Mouse (Mus musculus): ENCODE measurements at regions not wholly inside any gene's neighbourhood (a gene's known extent, or its start where the extent isn't known, plus 50 kb on each side); places are given as distances from the start of the nearest gene placed in this dataset.

GRCm38 (mm10) chr13:114523116-114523515 lies 64.4 kb upstream of the Fst start:
- CTCF ChIA-PET, result interaction anchor here (0.8 kb wide), 1 partner anchor 411 kb away, joined by 3 read pairs; no protein-coding TSS in a partner anchor

DNA sequence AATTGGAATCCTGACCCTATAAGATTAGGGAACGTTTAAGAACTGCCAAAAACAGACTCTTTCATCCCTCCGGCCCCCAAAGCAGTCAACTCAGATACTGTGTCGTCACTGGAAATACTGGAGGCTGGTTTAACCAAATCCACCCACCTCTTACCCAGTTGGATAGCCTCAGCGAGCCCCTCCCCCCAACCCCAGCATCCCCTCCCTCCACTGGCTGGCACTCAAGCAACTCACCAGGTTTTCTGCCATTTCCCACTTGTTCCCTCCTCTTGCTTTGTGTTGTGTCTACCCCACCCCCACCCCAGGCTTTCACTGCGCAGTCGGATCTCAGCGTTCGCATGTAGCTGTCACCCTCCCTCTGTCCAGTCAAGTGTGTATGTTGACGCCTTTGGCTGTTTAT lies 68.1 kb upstream of the Fst start:
- CTCF ChIA-PET, result no interaction called here

DNA sequence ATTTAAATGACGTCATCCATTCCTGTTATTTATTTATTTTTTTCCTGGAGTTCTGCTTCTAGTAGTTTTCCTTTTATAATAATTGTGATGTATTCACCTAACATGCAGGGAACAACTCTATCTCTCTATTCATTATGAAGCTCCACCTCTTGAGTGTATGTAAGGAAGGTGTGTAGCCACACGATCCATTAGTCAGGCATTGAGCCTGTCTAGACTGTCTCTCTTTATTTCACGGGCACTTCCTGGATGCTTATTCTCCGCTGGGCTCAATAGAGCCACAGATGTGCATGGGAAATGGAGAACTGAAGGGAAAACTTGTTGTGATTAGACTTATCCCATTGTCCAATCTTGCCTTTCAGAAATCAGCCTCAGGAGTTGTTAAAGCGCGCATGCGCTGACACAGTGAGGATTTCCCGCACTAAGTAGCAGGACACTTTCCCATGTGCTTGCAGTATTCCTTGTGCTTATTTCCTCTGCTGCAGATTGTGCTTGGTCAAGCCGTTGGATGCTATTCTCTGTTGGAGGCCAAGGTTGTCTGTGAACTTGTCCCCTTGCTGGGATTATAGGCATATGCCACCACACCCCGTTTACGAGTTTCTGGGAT lies 71.5 kb upstream of the Fst start:
- CTCF ChIA-PET, result no interaction called here

GRCm38 (mm10) chr13:114531780-114532179 lies 73.0 kb upstream of the Fst start:
- CTCF ChIA-PET, result no interaction called here

- CTCF ChIA-PET, result no interaction called here
Measured at GRCm38 (mm10) chr13:114532393-114533097, 73.8 kb upstream of the Fst start.

DNA sequence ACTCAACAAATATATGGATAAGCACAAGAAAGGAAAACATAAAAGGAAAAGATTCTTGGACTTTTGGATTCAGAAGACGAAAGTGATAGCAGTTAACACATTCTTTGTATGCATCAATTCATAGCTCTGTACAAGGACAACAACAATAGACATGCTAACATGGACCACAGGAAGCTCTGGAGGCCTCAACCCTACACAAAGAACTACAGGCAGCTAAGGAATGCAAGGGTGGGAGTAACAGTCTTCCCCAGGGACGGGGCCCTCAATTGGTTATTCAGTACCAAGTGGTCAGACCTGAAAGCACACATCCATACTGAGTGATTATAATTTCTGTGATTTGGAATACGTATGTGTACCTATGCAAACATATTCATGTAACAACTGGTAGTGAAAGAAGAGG lies 75.8 kb upstream of the Fst start:
- CTCF ChIA-PET, result no interaction called here

- CTCF ChIA-PET, result no interaction called here
Measured at GRCm38 (mm10) chr13:114535721-114536120, 77.0 kb upstream of the Fst start.

- CTCF ChIA-PET, result no interaction called here
Measured at GRCm38 (mm10) chr13:114571731-114572130, 113.0 kb upstream of the Fst start.

DNA sequence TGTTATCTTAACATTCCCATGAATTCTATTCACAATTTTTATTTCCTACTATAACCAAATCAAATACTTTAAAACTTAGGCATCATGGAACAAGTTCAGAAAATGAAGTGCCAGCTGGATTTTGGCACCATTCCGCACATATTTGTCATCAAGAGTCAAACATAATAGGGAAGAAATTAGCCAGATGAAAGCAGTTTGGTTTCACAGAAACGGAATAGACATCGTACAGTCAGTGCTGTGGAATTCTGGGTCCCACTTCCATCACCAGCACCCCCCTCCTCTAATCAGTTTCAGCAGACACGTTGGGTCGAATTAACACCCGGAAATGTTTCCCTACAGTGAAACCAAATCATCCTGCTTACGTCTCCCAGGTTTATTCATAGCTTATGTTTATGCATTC lies 125.8 kb upstream of the Fst start:
- CTCF ChIA-PET, result no interaction called here

DNA sequence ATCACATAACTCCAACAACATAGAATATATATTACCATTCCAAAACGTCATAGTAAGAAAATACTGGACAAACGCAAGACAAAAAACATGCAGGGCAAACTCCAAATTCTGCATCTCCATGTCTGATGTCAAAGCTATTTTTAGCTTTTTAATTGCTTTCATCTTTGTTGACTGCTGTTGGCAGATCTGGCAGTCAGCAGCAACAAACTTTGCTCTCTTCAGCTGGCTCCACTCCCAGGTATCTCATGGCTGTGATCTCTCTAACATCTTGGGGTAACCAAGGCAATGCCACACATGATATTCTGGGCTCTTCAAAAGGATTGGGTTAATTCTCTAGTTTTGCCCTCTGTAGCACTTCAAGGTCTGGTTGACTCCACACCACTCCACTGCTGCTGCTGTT lies 128.9 kb upstream of the Fst start:
- CTCF ChIA-PET, result no interaction called here

DNA sequence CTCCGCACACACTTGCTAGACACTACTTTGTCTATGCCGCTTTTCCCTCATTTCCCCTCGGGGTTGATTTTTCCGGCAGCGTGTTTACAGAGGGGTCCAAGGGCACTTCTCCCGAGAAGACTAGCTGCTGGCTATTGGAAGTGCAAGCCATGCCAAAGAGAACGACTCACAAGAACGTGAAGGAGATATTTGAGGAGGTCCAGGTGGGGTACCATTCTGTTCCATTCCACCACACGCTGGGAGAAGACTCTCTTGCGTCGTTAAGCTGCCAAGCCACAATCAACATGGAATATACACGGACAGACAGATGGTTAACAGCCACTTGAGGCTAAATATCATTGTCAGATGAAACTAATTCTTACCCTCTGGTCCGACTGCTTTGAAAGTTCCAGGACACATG lies 144.6 kb upstream of the Fst start:
- CTCF ChIA-PET, result no interaction called here

GRCm38 (mm10) chr13:114604037-114604694 lies 145.4 kb upstream of the Fst start:
- CTCF ChIA-PET, result no interaction called here

DNA sequence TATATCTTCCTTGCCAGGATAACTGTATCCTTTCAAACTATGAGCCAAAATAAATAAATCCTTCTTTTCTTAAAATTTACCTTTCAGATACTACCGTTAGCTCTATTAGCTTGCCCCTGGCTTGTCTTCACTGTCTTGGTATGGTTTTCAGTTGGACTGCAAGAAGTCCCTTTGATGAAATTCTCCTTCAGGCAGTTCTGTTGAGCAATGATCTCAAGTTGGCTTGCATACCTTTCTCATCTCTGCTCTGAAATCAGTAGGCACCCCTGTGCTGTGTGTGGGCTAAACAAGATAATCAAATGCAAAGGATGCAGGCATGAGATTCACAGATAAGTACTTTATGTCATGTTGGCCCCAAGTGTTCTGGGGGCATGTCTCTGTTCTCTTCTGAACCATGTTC lies 155.2 kb upstream of the Fst start:
- CTCF ChIA-PET, result no interaction called here

- CTCF ChIA-PET, result no interaction called here
Measured at GRCm38 (mm10) chr13:114619416-114619815, 160.7 kb upstream of the Fst start.

- CTCF ChIA-PET, result no interaction called here
Measured at GRCm38 (mm10) chr13:114636731-114637130, 178.0 kb upstream of the Fst start.

- CTCF ChIA-PET, result no interaction called here
Measured at GRCm38 (mm10) chr13:114639531-114639930, 178.5 kb upstream of the Mocs2 start.

GRCm38 (mm10) chr13:114641688-114642390 lies 176.2 kb upstream of the Mocs2 start:
- CTCF ChIA-PET, result no interaction called here

DNA sequence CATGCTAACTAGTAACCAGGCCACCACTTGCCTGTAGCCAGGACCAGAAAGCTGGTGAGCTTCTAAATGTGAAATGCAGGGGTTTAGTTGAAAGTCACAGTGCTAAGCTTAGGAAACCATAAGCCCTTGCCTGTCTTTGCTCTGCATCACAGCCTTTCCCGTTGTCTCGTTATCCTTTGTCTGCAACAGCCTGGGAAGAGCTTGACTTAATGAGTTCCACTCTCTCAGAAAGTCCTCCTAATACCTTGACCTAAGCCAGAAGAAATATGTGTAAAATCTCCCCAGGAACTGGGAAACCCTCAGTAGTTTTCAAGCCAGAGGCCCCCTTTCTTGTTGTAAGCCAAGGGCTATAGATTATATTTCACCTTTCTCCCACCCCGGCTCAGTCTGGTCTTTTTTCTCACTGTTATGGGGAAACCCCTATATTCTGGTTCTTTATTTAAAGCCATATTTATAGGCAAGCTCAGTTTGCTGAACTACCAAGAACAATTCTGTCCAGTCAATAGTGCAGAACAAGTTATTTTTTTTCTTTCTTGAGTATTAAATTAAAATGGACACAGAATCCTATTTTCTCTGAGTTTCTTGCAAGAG lies 175.0 kb upstream of the Mocs2 start:
- CTCF ChIA-PET, result no interaction called here

DNA sequence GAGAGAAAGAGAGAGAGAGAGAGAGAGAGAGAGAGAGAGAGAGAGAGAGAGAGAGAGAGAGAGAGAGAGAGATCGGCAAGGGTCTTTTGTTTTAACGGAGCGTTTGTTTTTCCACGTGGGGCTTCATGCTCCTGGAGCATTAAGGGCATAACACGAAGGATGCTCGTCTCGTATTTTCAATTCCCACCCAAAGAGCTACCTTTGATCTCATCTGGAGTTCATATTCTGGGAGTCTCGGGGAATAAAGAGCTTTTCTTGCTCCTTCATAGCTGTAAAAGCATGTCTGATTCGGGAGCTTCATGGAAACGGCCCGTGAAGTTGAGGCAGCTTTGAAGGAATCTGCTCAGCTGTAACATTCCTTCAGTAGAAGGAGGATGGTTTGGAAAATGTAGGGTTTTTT lies 174.5 kb upstream of the Mocs2 start:
- CTCF ChIA-PET, result no interaction called here

DNA sequence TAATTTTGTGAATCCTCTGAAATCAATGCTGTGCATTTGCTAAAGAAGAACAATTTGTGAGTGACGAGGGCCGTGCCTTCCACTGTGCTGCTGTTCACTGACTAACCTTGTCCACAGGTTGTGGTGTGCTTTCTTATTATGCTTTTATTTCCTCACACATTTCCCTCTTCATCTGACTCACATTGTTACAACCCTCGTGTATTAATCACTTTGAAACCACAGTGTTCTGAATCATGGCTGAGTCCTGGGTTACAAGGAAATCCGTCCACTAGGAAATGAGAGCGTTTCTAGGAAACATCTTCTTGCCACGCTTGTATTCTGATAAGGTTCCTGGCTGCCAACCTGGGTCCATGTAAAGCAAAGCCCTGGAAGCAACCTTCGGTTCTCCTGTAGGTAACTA lies 163.8 kb upstream of the Mocs2 start:
- CTCF ChIA-PET, result no interaction called here

DNA sequence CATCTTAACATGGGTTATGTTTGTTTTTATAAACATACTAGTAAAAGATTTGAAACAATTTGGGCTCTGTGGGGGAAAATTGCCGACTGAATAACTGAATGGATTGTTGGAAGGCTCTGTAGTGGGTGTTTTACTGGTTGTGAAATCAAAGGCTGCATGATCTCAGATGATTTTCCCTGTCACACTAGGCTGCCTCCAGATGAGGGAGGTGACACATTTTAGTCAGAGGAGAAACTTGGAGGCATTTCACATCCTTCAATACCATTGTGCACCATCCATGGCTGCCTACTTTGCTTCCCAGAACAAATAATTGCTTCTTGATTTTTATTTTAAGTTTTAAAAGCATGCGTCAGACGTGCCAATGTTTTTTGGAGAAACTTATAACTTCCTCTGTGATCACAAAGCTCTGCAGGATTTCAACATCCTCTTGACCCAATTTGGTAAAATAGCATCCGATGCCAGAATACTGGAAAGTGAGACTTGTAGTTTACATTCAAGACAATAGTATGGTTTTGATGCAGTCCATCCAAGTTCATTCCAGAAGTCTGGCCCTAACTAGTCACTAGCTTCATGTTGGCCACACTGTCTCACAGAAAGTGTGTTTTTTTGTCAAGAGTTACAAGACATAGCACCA lies 163.0 kb upstream of the Mocs2 start:
- CTCF ChIA-PET, result no interaction called here

GRCm38 (mm10) chr13:114672411-114672810 lies 145.6 kb upstream of the Mocs2 start:
- CTCF ChIA-PET, result no interaction called here
